Mouse (Mus musculus) intestine, postnatal 0 days (tissue): ENCODE measurements at regions not wholly inside any gene's neighbourhood (a gene's known extent, or its start where the extent isn't known, plus 50 kb on each side); places are given as distances from the start of the nearest gene placed in this dataset.

ENCODE experiments used
- ATAC-seq: fragments of 200-750 bp; cut with Nextera tagmentation; 2 replicates; pipeline ENCODE4 v1.8.0; 2017; ENCODE audit warnings: mild to moderate bottlenecking, moderate TSS enrichment, moderate library complexity
- H3K27ac ChIP-seq: fragments of 300-500 bp; sonication (generic); 2 replicates; pipeline ENCODE4 v1.5.1; 2014; ENCODE audit warnings: mild to moderate bottlenecking, low read depth, low read length, moderate library complexity
- H3K27me3 ChIP-seq: fragments of 300-500 bp; sonication (generic); replicated peaks from 2 replicates; pipeline ENCODE4 v1.6.1; 2014; ENCODE audit warnings: low read length, mixed read lengths; ENCODE audit not compliant: control insufficient read depth, insufficient read depth
- H3K36me3 ChIP-seq: fragments of 300-500 bp; sonication (generic); 2 replicates; pipeline ENCODE4 v1.6.1; 2014; ENCODE audit warnings: mild to moderate bottlenecking, moderate library complexity; ENCODE audit not compliant: control insufficient read depth, insufficient read depth
- H3K4me1 ChIP-seq: fragments of 300-500 bp; sonication (generic); replicated peaks from 2 replicates; pipeline ENCODE4 v1.6.1; 2014; ENCODE audit warnings: antibody characterized with exemption, low read length, mixed read lengths; ENCODE audit not compliant: control insufficient read depth, insufficient read depth
- H3K4me2 ChIP-seq: fragments of 300-500 bp; sonication (generic); replicated peaks from 2 replicates; pipeline ENCODE4 v1.6.1; 2014; ENCODE audit warnings: low read depth, mild to moderate bottlenecking, moderate library complexity
- H3K4me3 ChIP-seq: fragments of 300-500 bp; sonication (generic); 2 replicates; pipeline ENCODE4 v1.5.1; 2014; ENCODE audit warnings: low read depth, low read length
- H3K9ac ChIP-seq: fragments of 300-500 bp; sonication (generic); 2 replicates; pipeline ENCODE4 v1.6.1; 2014; ENCODE audit warnings: mild to moderate bottlenecking, low read depth, low read length
- H3K9me3 ChIP-seq: fragments of 300-500 bp; sonication (generic); 2 replicates; pipeline ENCODE4 v1.6.1; 2016; ENCODE audit warnings: mixed run types; ENCODE audit not compliant: control insufficient read depth
- CTCF ChIP-seq: sonication (generic); IDR thresholded peaks from 2 replicates; pipeline ENCODE4 v1.5.1; 2016; ENCODE audit warnings: low read depth, mild to moderate bottlenecking, control low read depth, antibody characterized with exemption, moderate library complexity
- WGBS: fragments of 180-500 bp; shearing (Covaris S2); extraction: QIAGEN DNeasy Blood & Tissue Kit; methylation state at CpG from one replicate; pipeline ENCODE4 v1.1.7; 2014; 5-methylcytosine and 5-hydroxymethylcytosine counted together

DNA sequence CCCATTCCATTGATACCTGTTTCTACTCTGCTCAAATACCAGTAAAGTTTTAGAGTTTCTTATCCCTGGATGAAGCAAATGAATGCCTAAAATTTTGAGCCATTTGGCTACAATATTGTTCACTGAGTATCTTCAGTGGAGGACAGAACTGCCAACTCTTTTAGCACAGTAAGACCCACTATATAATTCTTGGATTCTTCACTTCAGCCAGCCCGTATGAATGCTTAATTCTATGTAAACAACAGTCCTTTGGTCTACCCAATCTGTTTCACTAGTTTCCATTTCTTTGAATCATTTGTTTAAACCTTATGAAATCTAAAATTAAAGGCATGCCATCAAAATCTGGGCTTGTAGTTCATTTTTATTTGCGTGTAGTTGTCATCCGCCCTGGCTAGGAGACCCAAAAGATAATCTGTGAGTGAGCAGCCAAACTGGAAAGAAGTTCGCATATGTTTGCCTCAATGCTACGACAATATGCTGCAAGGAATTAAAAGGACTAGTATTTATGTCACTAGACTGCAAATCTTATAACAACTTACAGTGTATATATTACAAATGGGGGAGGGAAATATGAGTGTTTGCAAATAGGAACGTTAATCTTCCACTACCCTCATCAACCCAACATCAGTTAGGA lies 188.2 kb upstream of the Slit2 start:
- Histone ChIP-seq H3K9me3 (no peaks in the 10 kb centered on the region), H3K4me2 (no peak overlapping the region), H3K4me1 (no peaks in the 10 kb centered on the region), H3K27ac (no peak overlapping the region), H3K27me3 (no peaks in the 10 kb centered on the region), H3K4me3 (no peak overlapping the region), H3K36me3 (no peaks in the 10 kb centered on the region), H3K9ac (no peak overlapping the region)
- TF ChIP-seq CTCF: no peak
- 48% methylated on average over 6 of the region's 6 CpGs for WGBS
- no peak for ATAC-seq

DNA sequence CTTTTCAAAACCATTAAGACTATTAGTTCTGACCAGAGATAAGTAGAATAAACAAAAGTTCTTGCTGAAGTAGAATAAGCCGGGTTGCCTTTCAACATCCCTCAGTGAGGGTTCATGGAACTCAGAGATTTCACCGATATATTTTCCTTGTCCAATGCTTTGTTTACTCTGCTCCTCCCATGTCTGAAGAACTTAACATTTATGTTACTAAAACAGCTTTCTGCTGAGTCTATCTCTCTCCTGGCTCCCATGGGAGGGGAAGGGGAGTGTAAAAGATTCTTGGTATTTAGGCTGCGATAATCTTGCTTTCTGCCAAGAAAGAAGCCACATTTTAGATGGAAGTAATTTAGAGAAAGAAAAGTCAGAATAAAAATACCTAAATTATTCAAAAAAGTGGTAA lies 187.7 kb upstream of the Slit2 start:
- no peak overlapping the region for H3K9ac ChIP-seq
- 26% methylated on average over 3 of the region's 3 CpGs for WGBS
- H3K27ac ChIP-seq: no peak overlapping the region
- no peak for ATAC-seq
- no peaks in the 10 kb centered on the region for H3K27me3 ChIP-seq
- H3K4me1 ChIP-seq: no peaks in the 10 kb centered on the region
- TF ChIP-seq CTCF: no peak
- H3K4me2 ChIP-seq: no peak overlapping the region
- H3K9me3 ChIP-seq: no peaks in the 10 kb centered on the region
- no peaks in the 10 kb centered on the region for H3K36me3 ChIP-seq
- H3K4me3 ChIP-seq: no peak overlapping the region

DNA sequence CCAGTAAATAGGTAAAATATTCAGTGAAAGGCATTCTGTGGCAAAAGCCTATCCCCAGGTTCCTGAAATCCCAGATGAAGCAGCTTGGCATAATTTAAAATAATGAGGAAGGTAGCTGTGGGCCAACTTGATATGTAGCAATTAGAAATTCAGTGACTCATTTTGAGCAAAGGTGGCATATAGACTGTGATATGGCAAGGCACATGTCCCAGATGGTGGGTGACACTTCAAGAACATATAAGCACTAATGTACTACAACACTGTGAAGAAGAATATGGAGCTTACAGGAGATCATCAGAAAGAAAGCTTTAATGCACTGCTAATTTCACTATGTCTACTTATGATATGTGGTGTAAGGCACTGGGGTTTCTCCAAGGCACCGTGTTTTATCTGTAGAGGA lies 162.0 kb upstream of the Slit2 start:
- WGBS: 90% methylated on average over 1 of the region's 1 CpGs
- Histone ChIP-seq H3K27me3 (no peaks in the 10 kb centered on the region), H3K4me3 (no peak overlapping the region), H3K4me1 (no peaks in the 10 kb centered on the region), H3K9me3 (no peaks in the 10 kb centered on the region), H3K9ac (no peak overlapping the region), H3K36me3 (no peaks in the 10 kb centered on the region), H3K27ac (no peak overlapping the region), H3K4me2 (no peak overlapping the region)
- TF ChIP-seq CTCF: no peak
- no peak for ATAC-seq

DNA sequence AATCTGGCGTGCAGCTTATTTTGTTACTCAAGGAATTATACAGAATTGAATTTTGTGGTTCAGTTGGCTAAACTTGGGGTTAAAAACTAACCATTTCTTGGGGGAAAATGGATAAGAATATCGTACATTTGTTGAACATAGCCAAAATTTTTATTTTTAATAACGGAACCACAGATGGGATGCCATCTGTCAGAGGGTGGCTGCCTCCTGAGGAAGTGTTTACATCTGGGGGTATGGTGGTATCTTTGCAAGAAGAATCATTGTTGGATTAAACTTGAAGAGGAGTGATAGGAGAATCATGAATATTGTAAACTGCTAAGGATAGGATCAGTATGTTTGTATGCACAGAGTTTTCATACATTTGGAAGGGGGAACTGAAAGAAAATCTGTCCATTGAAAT lies 144.9 kb upstream of the Slit2 start:
- Histone ChIP-seq H3K36me3 (no peaks in the 10 kb centered on the region), H3K27ac (no peak overlapping the region), H3K4me3 (no peak overlapping the region), H3K4me1 (no peaks in the 10 kb centered on the region), H3K4me2 (no peak overlapping the region), H3K27me3 (no peaks in the 10 kb centered on the region), H3K9ac (no peak overlapping the region), H3K9me3 (no peaks in the 10 kb centered on the region)
- WGBS: 84% methylated on average over 3 of the region's 3 CpGs
- TF ChIP-seq CTCF: no peak
- no peak for ATAC-seq

DNA sequence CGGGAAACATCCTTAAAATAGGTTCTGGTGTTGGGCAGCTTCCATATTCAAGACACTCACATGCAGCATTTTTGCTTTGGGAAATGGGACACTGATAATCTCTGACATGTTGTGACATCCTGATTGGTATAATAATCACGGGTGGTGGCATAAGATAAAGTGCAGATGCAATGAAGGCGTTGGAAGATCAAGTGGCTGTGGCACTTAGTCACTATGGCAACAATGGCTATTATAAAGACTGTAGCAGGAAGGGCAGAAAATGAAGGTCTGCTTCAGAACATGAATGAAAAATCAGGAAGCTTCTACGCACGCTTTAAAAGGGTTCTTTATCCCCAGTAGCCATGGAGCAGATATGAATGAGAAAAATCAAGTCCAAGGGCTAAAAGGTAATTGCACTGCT lies 113.2 kb upstream of the Slit2 start:
- no peak overlapping the region for H3K9ac ChIP-seq
- no peak overlapping the region for H3K4me2 ChIP-seq
- H3K4me1 ChIP-seq: no peaks in the 10 kb centered on the region
- H3K9me3 ChIP-seq: no peaks in the 10 kb centered on the region
- WGBS: 58% methylated on average over 5 of the region's 5 CpGs
- no peak overlapping the region for H3K27ac ChIP-seq
- H3K36me3 ChIP-seq: no peaks in the 10 kb centered on the region
- H3K4me3 ChIP-seq: no peak overlapping the region
- TF ChIP-seq CTCF: no peak
- ATAC-seq: no peak
- no peaks in the 10 kb centered on the region for H3K27me3 ChIP-seq
